Mouse (Mus musculus) heart, embryonic 15.5 days (tissue): ENCODE results near the gene Nfkbib. TPM values are rescaled to one million over a fixed set of nuclear protein-coding genes. Genes with fewer than 3 reads are reported as not detected.

Experiments used
- ATAC-seq: fragments of 200-750 bp; cut with Nextera tagmentation; replicated peaks from 2 replicates; pipeline ENCODE4 v1.8.0; 2017; ENCODE audit warnings: low read depth, moderate TSS enrichment; ENCODE audit not compliant: insufficient number of reproducible peaks, insufficient read depth, low FRiP score
- H3K27ac ChIP-seq: fragments of 300-500 bp; sonication (generic); 2 replicates; pipeline ENCODE4 v1.5.1; 2015; ENCODE audit warnings: mild to moderate bottlenecking, inconsistent platforms
- H3K27me3 ChIP-seq: fragments of 300-500 bp; sonication (generic); 2 replicates; pipeline ENCODE4 v1.6.1; 2015; ENCODE audit warnings: inconsistent platforms
- H3K36me3 ChIP-seq: fragments of 300-500 bp; sonication (generic); 2 replicates; pipeline ENCODE4 v1.6.1; 2015; ENCODE audit warnings: mild to moderate bottlenecking, inconsistent platforms
- H3K4me1 ChIP-seq: fragments of 300-500 bp; sonication (generic); replicated peaks from 2 replicates; pipeline ENCODE4 v1.6.1; 2015; ENCODE audit warnings: inconsistent platforms
- H3K4me2 ChIP-seq: fragments of 300-500 bp; sonication (generic); 2 replicates; pipeline ENCODE4 v1.6.1; 2015; ENCODE audit warnings: inconsistent platforms, mild to moderate bottlenecking, moderate library complexity
- H3K4me3 ChIP-seq: fragments of 300-500 bp; sonication (generic); 2 replicates; pipeline ENCODE4 v1.5.1; 2015; ENCODE audit warnings: mild to moderate bottlenecking, inconsistent platforms
- H3K9ac ChIP-seq: fragments of 300-500 bp; sonication (generic); 2 replicates; pipeline ENCODE4 v1.6.1; 2015; ENCODE audit warnings: mild to moderate bottlenecking, inconsistent platforms
- H3K9me3 ChIP-seq: fragments of 300-500 bp; sonication (generic); replicated peaks from 2 replicates; pipeline ENCODE4 v1.6.1; 2016; ENCODE audit warnings: inconsistent platforms
- WGBS: fragments of 180-500 bp; shearing (Covaris S2); methylation state at CpG from one replicate; pipeline ENCODE4 v1.1.7; 2015; ENCODE audit warnings: mixed read lengths; 5-methylcytosine and 5-hydroxymethylcytosine counted together
- polyA plus RNA-seq: library from polyadenylated mRNA; unstranded; fragments of >200 nt; fragmentation: Nextera tagmentation; extraction: Ambion mirVana; gene quantifications from 2 replicates; pipeline ENCODE4 v1.2.1, GENCODE M21; 2015

Nfkbib gene
- polyA plus RNA-seq, 1 experiment from 2014 or later = 26.6 TPM

DNA sequence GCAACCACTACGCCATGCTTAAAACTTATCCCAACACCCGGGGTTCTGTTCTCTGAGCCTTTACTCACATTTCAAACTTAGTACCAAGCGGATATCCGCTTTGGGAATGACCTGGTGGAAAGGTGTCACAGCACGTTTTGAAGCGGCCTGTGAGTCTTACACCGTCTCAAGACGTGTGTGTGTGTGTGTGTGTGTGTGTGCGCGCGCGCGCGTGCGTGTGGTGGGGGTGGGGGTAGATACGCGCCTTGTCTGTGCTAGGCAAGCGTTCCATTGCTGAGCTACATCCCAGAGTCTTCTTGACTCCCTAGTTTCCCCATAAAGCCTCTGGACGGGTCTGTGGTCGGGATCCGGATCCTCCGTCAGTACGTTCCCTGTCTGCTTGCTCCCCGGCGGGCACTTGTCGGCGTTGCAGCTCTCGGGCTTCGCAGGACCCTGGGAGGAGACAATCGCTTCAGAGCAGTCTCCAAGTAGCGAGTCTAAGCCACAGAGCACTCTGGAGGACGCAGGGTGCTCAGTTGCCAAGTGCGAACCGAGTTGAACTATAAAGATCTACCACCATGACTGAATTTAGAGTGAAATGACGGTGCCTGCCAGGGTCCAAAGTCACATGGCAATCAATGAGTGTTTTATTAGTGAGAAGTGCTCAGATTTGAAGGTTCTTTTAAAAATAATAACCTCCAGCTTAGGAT, 42.2 kb upstream of the Nfkbib start:
- Histone ChIP-seq H3K9ac (peak overlapping the region; percentile 97), H3K4me1 (peaks cover 35% of the 10 kb centered on the region), H3K4me3 (peak overlapping the region; percentile 92), H3K27ac (peak overlapping the region; percentile 100), H3K27me3 (no peaks in the 10 kb centered on the region), H3K36me3 (peaks cover 22% of the 10 kb centered on the region), H3K9me3 (no peaks in the 10 kb centered on the region), H3K4me2 (peak overlapping the region; percentile 88)
- under 1% methylated on average over 35 of the region's 35 CpGs for WGBS
- ATAC-seq = 0 out of 2 replicates have a peak, but pooled peaks have one; percentile 14

GRCm38 (mm10) chr7:28808957-28809393, 41.7 kb upstream of the Nfkbib start:
- H3K4me2 ChIP-seq = peak overlapping the region; percentile 88
- 0% methylated on average over 32 of the region's 32 CpGs for WGBS
- peaks cover 16% of the 10 kb centered on the region for H3K36me3 ChIP-seq
- H3K27ac ChIP-seq = peak overlapping the region; percentile 100
- H3K27me3 ChIP-seq = no peaks in the 10 kb centered on the region
- H3K9me3 ChIP-seq = no peaks in the 10 kb centered on the region
- H3K4me3 ChIP-seq = peak overlapping the region; percentile 92
- ATAC-seq = peak; percentile 69
- H3K4me1 ChIP-seq = peaks cover 34% of the 10 kb centered on the region
- peak overlapping the region; percentile 97 for H3K9ac ChIP-seq

- 2% methylated on average over 35 of the region's 35 CpGs for WGBS
- Histone ChIP-seq H3K4me2 (peak within 1 kb of the TSS; percentile 88), H3K4me1 (peaks cover 34% of the 10 kb centered on the region), H3K36me3 (peaks cover 10% of the 10 kb centered on the region), H3K27ac (peak within 1 kb of the TSS; percentile 100), H3K9ac (peak within 1 kb of the TSS; percentile 97), H3K9me3 (no peaks in the 10 kb centered on the region), H3K27me3 (no peaks in the 10 kb centered on the region), H3K4me3 (peak within 1 kb of the TSS; percentile 92)
- peak; percentile 17 for ATAC-seq
Measured at GRCm38 (mm10) chr7:28808221-28808941, 41.1 kb upstream of the Nfkbib start, which contains the start of gene Hnrnpl. Hnrnpl (plus strand) TSS chr7:28808541.

DNA sequence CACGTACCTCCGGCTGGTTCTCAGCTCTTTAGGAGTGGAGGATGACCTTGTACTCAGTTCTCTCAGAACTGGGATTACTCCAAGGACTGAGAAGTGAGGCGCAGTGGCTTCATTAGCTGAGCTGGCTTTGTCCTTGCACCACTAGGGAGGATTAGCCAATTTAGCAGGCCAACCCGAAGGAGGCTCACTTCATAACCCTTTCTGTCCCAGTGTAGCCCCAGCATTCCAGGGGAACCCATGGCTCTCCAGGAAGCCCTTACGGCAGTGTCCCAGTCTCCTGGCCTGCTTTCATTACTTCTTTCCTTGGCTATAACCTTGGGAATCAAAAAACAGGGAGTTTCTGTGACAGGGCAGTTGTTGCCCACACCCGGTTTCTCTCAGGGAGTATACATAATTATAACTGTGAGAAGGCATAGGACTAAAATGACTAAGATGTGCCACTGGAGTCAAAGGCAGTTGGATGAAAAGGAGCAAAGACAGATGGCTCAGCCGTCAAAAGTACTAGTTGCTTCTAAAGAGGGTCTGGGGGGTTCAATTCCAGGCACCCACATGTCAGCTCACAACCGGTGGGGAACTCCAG, 40.4 kb upstream of the Nfkbib start:
- Histone ChIP-seq H3K4me1 (peaks cover 34% of the 10 kb centered on the region), H3K27me3 (no peaks in the 10 kb centered on the region), H3K36me3 (peaks cover 4% of the 10 kb centered on the region), H3K4me2 (peak overlapping the region; percentile 88), H3K27ac (peak overlapping the region; percentile 100), H3K9me3 (no peaks in the 10 kb centered on the region), H3K4me3 (peak overlapping the region; percentile 92), H3K9ac (peak overlapping the region; percentile 97)
- no peak for ATAC-seq
- 38% methylated on average over 6 of the region's 8 CpGs for WGBS

GRCm38 (mm10) chr7:28806869-28807268, 39.6 kb upstream of the Nfkbib start:
- ATAC-seq = no peak
- Histone ChIP-seq H3K9ac (no peak overlapping the region), H3K4me2 (no peak overlapping the region), H3K4me1 (peaks cover 34% of the 10 kb centered on the region), H3K27ac (no peak overlapping the region), H3K27me3 (no peaks in the 10 kb centered on the region), H3K4me3 (no peak overlapping the region), H3K36me3 (no peaks in the 10 kb centered on the region), H3K9me3 (no peaks in the 10 kb centered on the region)
- WGBS = 73% methylated on average over 4 of the region's 4 CpGs

DNA sequence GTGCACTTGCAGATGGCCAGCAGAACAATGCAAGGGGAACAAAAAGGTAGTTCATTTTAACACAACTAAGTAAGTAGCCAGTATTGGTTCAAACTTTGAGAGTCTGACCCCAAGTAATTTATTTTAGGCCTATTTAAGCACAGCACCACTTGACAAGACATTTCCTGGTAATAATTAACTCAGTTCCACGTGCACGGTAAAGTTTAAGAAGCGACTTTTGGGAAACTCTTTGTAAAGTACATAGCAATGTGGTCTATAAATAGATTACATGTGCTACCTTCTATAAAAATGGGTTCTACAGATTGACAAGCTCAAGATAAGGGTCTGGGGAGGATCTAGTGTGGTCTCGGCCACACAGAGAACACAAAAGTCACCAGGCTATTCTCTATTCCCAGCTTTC, 36.4 kb upstream of the Nfkbib start:
- no peak overlapping the region for H3K4me2 ChIP-seq
- H3K27me3 ChIP-seq = no peaks in the 10 kb centered on the region
- peaks cover 37% of the 10 kb centered on the region for H3K4me1 ChIP-seq
- no peaks in the 10 kb centered on the region for H3K36me3 ChIP-seq
- ATAC-seq = no peak
- 29% methylated on average over 4 of the region's 4 CpGs for WGBS
- H3K9me3 ChIP-seq = no peaks in the 10 kb centered on the region
- H3K9ac ChIP-seq = no peak overlapping the region
- peak overlapping the region; percentile 92 for H3K27ac ChIP-seq
- no peak overlapping the region for H3K4me3 ChIP-seq

GRCm38 (mm10) chr7:28802846-28803588, 35.7 kb upstream of the Nfkbib start:
- Histone ChIP-seq H3K4me3 (no peak overlapping the region; the same call in 1 of the 2 replicates), H3K27ac (peak overlapping the region; percentile 92)
- WGBS = 14% methylated on average over 10 of the region's 10 CpGs

DNA sequence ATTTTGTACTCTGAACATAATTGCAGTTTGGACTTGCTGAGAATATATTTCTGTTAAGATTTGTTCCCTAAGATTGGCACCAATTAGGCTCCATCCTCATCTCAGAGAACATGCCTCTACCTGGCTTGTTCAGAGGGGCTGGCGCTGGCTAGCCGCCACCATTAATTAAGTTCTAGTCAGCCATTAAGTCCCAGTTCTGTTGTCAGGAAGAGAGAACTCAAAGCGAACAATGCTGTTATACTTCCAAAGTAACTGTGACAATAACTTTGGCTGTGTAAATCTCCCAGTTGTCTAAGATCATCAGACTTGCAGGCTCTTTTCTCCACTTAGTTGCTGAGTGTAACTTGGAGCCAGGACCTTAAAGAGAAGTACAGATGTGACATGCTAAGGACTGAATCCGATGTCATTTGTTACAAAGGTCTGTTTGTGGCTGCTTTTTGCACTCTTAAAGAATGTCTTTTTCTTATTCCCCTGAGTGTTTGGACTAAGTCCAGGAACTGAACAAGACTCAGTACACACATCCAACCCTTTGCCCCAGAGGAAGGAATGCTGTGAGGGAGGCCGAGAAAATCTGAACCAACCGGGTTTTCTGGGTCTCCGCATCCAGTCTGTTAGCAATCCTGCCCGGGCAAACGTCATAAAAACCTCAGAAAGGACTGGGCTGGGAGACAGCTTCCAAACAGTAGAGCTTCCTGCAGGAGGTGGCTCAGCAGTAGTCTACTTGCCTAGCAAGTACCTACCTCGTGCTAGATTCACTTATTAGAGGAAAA, 34.8 kb upstream of the Nfkbib start:
- Histone ChIP-seq H3K27ac (peak overlapping the region; percentile 92), H3K27me3 (no peaks in the 10 kb centered on the region), H3K9me3 (no peaks in the 10 kb centered on the region), H3K36me3 (no peaks in the 10 kb centered on the region), H3K9ac (0 out of 2 replicates have a peak overlapping the region, but pooled peaks have one; percentile 25), H3K4me1 (peaks cover 29% of the 10 kb centered on the region), H3K4me3 (no peak overlapping the region; the same call in 1 of the 2 replicates), H3K4me2 (peak overlapping the region; percentile 36)
- ATAC-seq = peak; percentile 45; the same call in 1 of the 2 replicates
- WGBS = 28% methylated on average over 10 of the region's 10 CpGs

More at GRCm38 (mm10) chr7:28802846-28803588, 35.7 kb upstream of the Nfkbib start:
- ATAC-seq = peak; percentile 77
- peaks cover 34% of the 10 kb centered on the region for H3K4me1 ChIP-seq
- no peak overlapping the region for H3K9ac ChIP-seq
- H3K36me3 ChIP-seq = no peaks in the 10 kb centered on the region
- no peaks in the 10 kb centered on the region for H3K27me3 ChIP-seq
- H3K4me2 ChIP-seq = peak overlapping the region; percentile 36
- no peaks in the 10 kb centered on the region for H3K9me3 ChIP-seq

- Histone ChIP-seq H3K4me2 (no peak overlapping the region), H3K27ac (peak overlapping the region; percentile 92), H3K27me3 (no peaks in the 10 kb centered on the region), H3K9ac (no peak overlapping the region), H3K9me3 (no peaks in the 10 kb centered on the region), H3K4me3 (no peak overlapping the region), H3K4me1 (peaks cover 35% of the 10 kb centered on the region), H3K36me3 (no peaks in the 10 kb centered on the region)
- 63% methylated on average over 3 of the region's 3 CpGs for WGBS
- no peak for ATAC-seq
Measured at GRCm38 (mm10) chr7:28801451-28801850, 34.1 kb upstream of the Nfkbib start.

GRCm38 (mm10) chr7:28799994-28800393, 32.7 kb upstream of the Nfkbib start:
- H3K9ac ChIP-seq = no peak overlapping the region
- H3K27ac ChIP-seq = no peak overlapping the region
- H3K9me3 ChIP-seq = no peaks in the 10 kb centered on the region
- WGBS = 88% methylated on average over 9 of the region's 9 CpGs
- H3K4me2 ChIP-seq = no peak overlapping the region
- H3K4me3 ChIP-seq = no peak overlapping the region
- ATAC-seq = no peak
- H3K36me3 ChIP-seq = no peaks in the 10 kb centered on the region
- H3K4me1 ChIP-seq = peaks cover 35% of the 10 kb centered on the region
- no peaks in the 10 kb centered on the region for H3K27me3 ChIP-seq
